Mouse (Mus musculus): ENCODE measurements at regions not wholly inside any gene's neighbourhood (a gene's known extent, or its start where the extent isn't known, plus 50 kb on each side); places are given as distances from the start of the nearest gene placed in this dataset.

- Histone ChIP-seq H3K27ac (replicated peaks) (no peak overlapping the region), H3K36me3 (ENCODE audit: control insufficient read depth, insufficient read depth, low read length) (no peaks in the 10 kb centered on the region), H3K4me2 (replicated peaks; ENCODE audit: low read depth) (no peak overlapping the region), H3K4me1 (replicated peaks; ENCODE audit: control insufficient read depth, insufficient read depth) (no peaks in the 10 kb centered on the region), H3K9ac (ENCODE audit: low read length) (no peak overlapping the region), H3K27me3 (ENCODE audit: control insufficient read depth, insufficient read depth, low read length) (no peaks in the 10 kb centered on the region), H3K9me3 (ENCODE audit: control insufficient read depth, low read length) (no peaks in the 10 kb centered on the region), H3K4me3 (ENCODE audit: low read depth, low read length) (no peak overlapping the region)
- ATAC-seq (ENCODE audit: low FRiP score, low TSS enrichment) (no peak), DNase-seq (ENCODE audit: low spot score) (no peak)
- TF ChIP-seq CTCF (IDR thresholded peaks at IDR 0.05; ENCODE audit: low read depth) (no peak), EP300 (optimal IDR thresholded peaks at IDR 0.05) (no peak)
- 92% methylated on average over 7 of the region's 7 CpGs for WGBS
These were observed 462.8 kb downstream of the Gtdc1 start for GRCm38 (mm10) chr2:44464631-44465030.

GRCm38 (mm10) chr2:44462619-44463329 is 464.7 kb downstream of the Gtdc1 start:
- ATAC-seq (ENCODE audit: low FRiP score, low TSS enrichment): no peak
- 88% methylated on average over 13 of the region's 13 CpGs for WGBS
- no peaks in the 10 kb centered on the region for H3K4me1 ChIP-seq (replicated peaks; ENCODE audit: control insufficient read depth, insufficient read depth)
- no peaks in the 10 kb centered on the region for H3K36me3 ChIP-seq (ENCODE audit: control insufficient read depth, insufficient read depth, low read length)
- no peak overlapping the region for H3K4me2 ChIP-seq (replicated peaks; ENCODE audit: low read depth)
- TF ChIP-seq EP300 (optimal IDR thresholded peaks at IDR 0.05): no peak
- TF ChIP-seq CTCF (IDR thresholded peaks at IDR 0.05; ENCODE audit: low read depth): no peak
- no peaks in the 10 kb centered on the region for H3K9me3 ChIP-seq (ENCODE audit: control insufficient read depth, low read length)
- no peak for DNase-seq (ENCODE audit: low spot score)
- H3K4me3 ChIP-seq (ENCODE audit: low read depth, low read length): no peak overlapping the region
- H3K9ac ChIP-seq (ENCODE audit: low read length): no peak overlapping the region
- H3K27me3 ChIP-seq (ENCODE audit: control insufficient read depth, insufficient read depth, low read length): no peaks in the 10 kb centered on the region
- no peak overlapping the region for H3K27ac ChIP-seq (replicated peaks)

GRCm38 (mm10) chr2:44461289-44462250 is 465.9 kb downstream of the Gtdc1 start:
- no peak overlapping the region for H3K27ac ChIP-seq (replicated peaks)
- H3K4me1 ChIP-seq (replicated peaks; ENCODE audit: control insufficient read depth, insufficient read depth): no peaks in the 10 kb centered on the region
- WGBS: 39% methylated on average over 16 of the region's 16 CpGs
- DNase-seq (ENCODE audit: low spot score) (no peak), ATAC-seq (ENCODE audit: low FRiP score, low TSS enrichment) (no peak)
- H3K4me3 ChIP-seq (ENCODE audit: low read depth, low read length): no peak overlapping the region
- no peak for TF ChIP-seq CTCF (IDR thresholded peaks at IDR 0.05; ENCODE audit: low read depth)
- H3K9ac ChIP-seq (ENCODE audit: low read length): no peak overlapping the region
- H3K4me2 ChIP-seq (replicated peaks; ENCODE audit: low read depth): no peak overlapping the region
- H3K36me3 ChIP-seq (ENCODE audit: control insufficient read depth, insufficient read depth, low read length): no peaks in the 10 kb centered on the region
- H3K9me3 ChIP-seq (ENCODE audit: control insufficient read depth, low read length): no peaks in the 10 kb centered on the region
- H3K27me3 ChIP-seq (ENCODE audit: control insufficient read depth, insufficient read depth, low read length): no peaks in the 10 kb centered on the region

- Histone ChIP-seq H3K4me2 (replicated peaks; ENCODE audit: low read depth) (no peak overlapping the region), H3K36me3 (ENCODE audit: control insufficient read depth, insufficient read depth, low read length) (no peaks in the 10 kb centered on the region), H3K27ac (replicated peaks) (no peak overlapping the region), H3K4me3 (ENCODE audit: low read depth, low read length) (no peak overlapping the region), H3K9me3 (ENCODE audit: control insufficient read depth, low read length) (no peaks in the 10 kb centered on the region), H3K4me1 (replicated peaks; ENCODE audit: control insufficient read depth, insufficient read depth) (no peaks in the 10 kb centered on the region), H3K9ac (ENCODE audit: low read length) (no peak overlapping the region), H3K27me3 (ENCODE audit: control insufficient read depth, insufficient read depth, low read length) (no peaks in the 10 kb centered on the region)
- TF ChIP-seq CTCF (IDR thresholded peaks at IDR 0.05; ENCODE audit: low read depth) (no peak), EP300 (optimal IDR thresholded peaks at IDR 0.05) (no peak)
- ATAC-seq (ENCODE audit: low FRiP score, low TSS enrichment) (no peak), DNase-seq (ENCODE audit: low spot score) (no peak)
These were observed 478.0 kb downstream of the Gtdc1 start for GRCm38 (mm10) chr2:44449471-44449870.

Measured in stomach, postnatal 0 days (tissue).